Mouse (Mus musculus) thymus, adult 2 months (tissue): ENCODE results near the gene Ntmt1.

Experiments
- CTCF ChIP-seq: fragments of 200-500 bp; IDR thresholded peaks from 2 replicates; pipeline ENCODE4 v1.5.1; 2012; ENCODE audit warnings: mild to moderate bottlenecking, control low read depth, low read length, moderate library complexity, borderline replicate concordance; ENCODE audit not compliant: control insufficient read depth, poor library complexity, insufficient read depth; ENCODE audit errors: extremely low read depth
- POLR2A ChIP-seq: fragments of 200-500 bp; IDR thresholded peaks from 2 replicates; pipeline ENCODE4 v1.6.1; 2012; ENCODE audit warnings: mild to moderate bottlenecking, low read length, control low read depth, moderate library complexity; ENCODE audit not compliant: control insufficient read depth, poor library complexity, insufficient read depth; ENCODE audit errors: extremely low read depth

DNA sequence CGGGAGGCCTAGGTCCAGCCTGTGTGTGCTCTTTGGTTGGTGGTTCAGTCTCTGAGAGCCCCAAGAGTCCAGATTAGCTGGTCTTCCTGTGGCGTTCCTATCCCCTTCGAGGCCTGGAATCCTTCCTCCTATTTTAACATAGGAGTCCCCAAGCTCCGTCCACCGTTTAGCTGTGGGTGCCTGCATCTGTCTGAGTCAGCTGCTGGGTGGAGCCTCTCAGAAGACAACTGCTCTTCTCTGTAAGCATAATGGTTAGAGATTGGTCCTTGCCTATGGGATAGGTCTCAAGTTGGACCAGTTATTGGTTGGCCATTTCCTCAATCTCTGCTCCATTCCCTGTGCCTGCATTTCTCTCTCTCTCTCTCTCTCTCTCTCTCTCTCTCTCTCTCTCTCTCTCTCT lies 52.2 kb downstream of the Ntmt1 start:
- no peak for TF ChIP-seq POLR2A
- no peak for TF ChIP-seq CTCF
